Mouse (Mus musculus): Measurements from ENCODE around the gene Vstm5. TPM values are rescaled to one million over a fixed set of nuclear protein-coding genes. Genes with fewer than 3 reads are reported as not detected.

Vstm5 gene
- polyA plus RNA-seq, 1 experiment, result not detected

GRCm38 (mm10) chr9:15280491-15280879, 41.6 kb downstream of the Vstm5 start:
- TF ChIP-seq CEBPB (IDR thresholded peaks at IDR 0.05; ENCODE audit: low read depth) (no peak), MAX (IDR thresholded peaks at IDR 0.05) (no peak), FOSL1 (IDR thresholded peaks at IDR 0.05; ENCODE audit: insufficient read depth, low read length, poor library complexity, severe bottlenecking) (no peak), MYOG (IDR thresholded peaks at IDR 0.05; ENCODE audit: control insufficient read depth, extremely low read depth, insufficient read length) (no peak)

DNA sequence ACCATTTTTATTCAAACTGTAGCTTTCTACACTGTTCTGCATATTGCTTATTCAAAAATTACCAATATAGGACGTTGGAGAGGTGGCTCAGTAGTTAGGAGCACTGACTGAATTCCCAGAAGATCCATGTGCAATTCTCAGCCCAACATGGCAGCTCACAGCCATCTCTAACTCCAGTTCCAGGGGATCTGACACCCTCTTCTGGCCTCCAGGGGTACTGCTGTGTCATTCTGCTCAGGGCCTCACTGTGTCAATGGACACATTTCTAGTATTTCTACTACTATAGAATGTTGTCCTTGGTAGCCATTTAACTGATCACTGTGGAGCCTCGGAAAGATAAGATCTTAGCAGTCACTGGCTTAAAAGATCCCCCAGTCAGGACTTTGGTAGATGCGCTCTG, 46.6 kb downstream of the Vstm5 start:
- Histone ChIP-seq H3K36me3 (ENCODE audit: control insufficient read depth, insufficient read depth) (no peaks in the 10 kb centered on the region), H3K27me3 (ENCODE audit: control insufficient read depth, insufficient read depth, insufficient read length) (no peaks in the 10 kb centered on the region), H3ac (ENCODE audit: control insufficient read depth, insufficient read length, low read depth) (no peak overlapping the region), H3K4me3 (ENCODE audit: insufficient read depth, poor library complexity, severe bottlenecking) (no peak overlapping the region), H3K79me3 (ENCODE audit: low read depth) (no peaks in the 10 kb centered on the region), H3K79me2 (ENCODE audit: control insufficient read depth, insufficient read depth) (no peaks in the 10 kb centered on the region)
- TF ChIP-seq CTCF (IDR thresholded peaks at IDR 0.05; ENCODE audit: control insufficient read depth, insufficient read depth, insufficient read length) (no peak), CEBPB (IDR thresholded peaks at IDR 0.05; ENCODE audit: low read depth) (no peak), USF1 (IDR thresholded peaks at IDR 0.05; ENCODE audit: low read depth) (no peak), MAX (IDR thresholded peaks at IDR 0.05) (no peak), MYOG (IDR thresholded peaks at IDR 0.05; ENCODE audit: control insufficient read depth, extremely low read depth, insufficient read length) (no peak), MYOD1 (IDR thresholded peaks at IDR 0.05; ENCODE audit: control insufficient read depth, insufficient read length, low read depth) (no peak), FOSL1 (IDR thresholded peaks at IDR 0.05; ENCODE audit: insufficient read depth, low read length, poor library complexity, severe bottlenecking) (no peak)

More at GRCm38 (mm10) chr9:15280491-15280879, 41.6 kb downstream of the Vstm5 start:
- Histone ChIP-seq H3K27me3 (ENCODE audit: control insufficient read depth, insufficient read depth, insufficient read length) (no peaks in the 10 kb centered on the region), H3K79me3 (ENCODE audit: low read depth) (peaks cover 23% of the 10 kb centered on the region), H3K36me3 (ENCODE audit: control insufficient read depth, insufficient read depth) (peaks cover 10% of the 10 kb centered on the region), H3K79me2 (ENCODE audit: control insufficient read depth, insufficient read depth) (peaks cover 36% of the 10 kb centered on the region), H3K4me3 (ENCODE audit: insufficient read depth, poor library complexity, severe bottlenecking) (peak overlapping the region; percentile 64), H3ac (ENCODE audit: control insufficient read depth, insufficient read length, low read depth) (peak overlapping the region; percentile 57)

- no peaks in the 10 kb centered on the region for H3K79me2 ChIP-seq (ENCODE audit: control insufficient read depth, insufficient read depth)
- no peaks in the 10 kb centered on the region for H3K36me3 ChIP-seq (ENCODE audit: control insufficient read depth, insufficient read depth)
- no peaks in the 10 kb centered on the region for H3K79me3 ChIP-seq (ENCODE audit: low read depth)
- no peaks in the 10 kb centered on the region for H3K27me3 ChIP-seq (ENCODE audit: control insufficient read depth, insufficient read depth, insufficient read length)
- H3K4me3 ChIP-seq (ENCODE audit: insufficient read depth, poor library complexity, severe bottlenecking), result no peak overlapping the region
- no peak overlapping the region for H3ac ChIP-seq (ENCODE audit: control insufficient read depth, insufficient read length, low read depth)
- TF ChIP-seq FOSL1 (IDR thresholded peaks at IDR 0.05; ENCODE audit: insufficient read depth, low read length, poor library complexity, severe bottlenecking), result no peak
- TF ChIP-seq MYOD1 (IDR thresholded peaks at IDR 0.05; ENCODE audit: control insufficient read depth, insufficient read length, low read depth), result no peak
- no peak for TF ChIP-seq USF1 (IDR thresholded peaks at IDR 0.05; ENCODE audit: low read depth)
- TF ChIP-seq MYOG (IDR thresholded peaks at IDR 0.05; ENCODE audit: control insufficient read depth, extremely low read depth, insufficient read length), result no peak
- TF ChIP-seq MAX (IDR thresholded peaks at IDR 0.05), result no peak
- no peak for TF ChIP-seq CEBPB (IDR thresholded peaks at IDR 0.05; ENCODE audit: low read depth)
- TF ChIP-seq CTCF (IDR thresholded peaks at IDR 0.05; ENCODE audit: control insufficient read depth, insufficient read depth, insufficient read length), result no peak
These were observed 49.0 kb downstream of the Vstm5 start for GRCm38 (mm10) chr9:15287846-15288245.

DNA sequence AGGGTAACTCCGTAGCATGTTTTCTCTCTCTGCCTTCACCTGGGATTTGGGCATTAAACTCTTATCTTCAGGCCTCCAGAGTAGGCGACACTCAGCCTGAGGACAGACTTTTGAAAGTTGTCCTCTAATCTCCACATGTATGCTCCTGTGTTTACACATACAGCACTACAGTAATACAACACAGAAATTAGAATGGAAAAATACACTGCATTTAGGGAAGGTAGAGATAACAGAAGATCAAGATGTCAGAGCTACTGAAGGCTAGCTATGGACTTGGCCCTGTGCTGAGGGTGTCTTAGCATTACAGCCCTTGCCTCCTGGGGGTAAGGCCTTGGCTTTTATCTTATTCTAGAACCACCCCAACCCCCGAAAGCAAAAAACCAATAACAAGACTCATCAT, 49.6 kb downstream of the Vstm5 start:
- H3K27me3 ChIP-seq (ENCODE audit: control insufficient read depth, insufficient read depth, insufficient read length), result no peaks in the 10 kb centered on the region
- no peaks in the 10 kb centered on the region for H3K79me3 ChIP-seq (ENCODE audit: low read depth)
- H3K4me3 ChIP-seq (ENCODE audit: insufficient read depth, poor library complexity, severe bottlenecking), result no peak overlapping the region
- H3ac ChIP-seq (ENCODE audit: control insufficient read depth, insufficient read length, low read depth), result no peak overlapping the region
- TF ChIP-seq MYOG (IDR thresholded peaks at IDR 0.05; ENCODE audit: control insufficient read depth, extremely low read depth, insufficient read length), result no peak
- no peak for TF ChIP-seq FOSL1 (IDR thresholded peaks at IDR 0.05; ENCODE audit: insufficient read depth, low read length, poor library complexity, severe bottlenecking)
- no peak for TF ChIP-seq CTCF (IDR thresholded peaks at IDR 0.05; ENCODE audit: control insufficient read depth, insufficient read depth, insufficient read length)
- no peak for TF ChIP-seq MYOD1 (IDR thresholded peaks at IDR 0.05; ENCODE audit: control insufficient read depth, insufficient read length, low read depth)
- TF ChIP-seq MAX (IDR thresholded peaks at IDR 0.05), result no peak
- no peak for TF ChIP-seq CEBPB (IDR thresholded peaks at IDR 0.05; ENCODE audit: low read depth)
- no peak for TF ChIP-seq USF1 (IDR thresholded peaks at IDR 0.05; ENCODE audit: low read depth)
- H3K79me2 ChIP-seq (ENCODE audit: control insufficient read depth, insufficient read depth), result no peaks in the 10 kb centered on the region
- no peaks in the 10 kb centered on the region for H3K36me3 ChIP-seq (ENCODE audit: control insufficient read depth, insufficient read depth)

GRCm38 (mm10) chr9:15289251-15289650, 50.4 kb downstream of the Vstm5 start:
- Histone ChIP-seq H3K79me2 (ENCODE audit: control insufficient read depth, insufficient read depth) (no peaks in the 10 kb centered on the region), H3K79me3 (ENCODE audit: low read depth) (no peaks in the 10 kb centered on the region), H3K27me3 (ENCODE audit: control insufficient read depth, insufficient read depth, insufficient read length) (no peaks in the 10 kb centered on the region), H3K4me3 (ENCODE audit: insufficient read depth, poor library complexity, severe bottlenecking) (no peak overlapping the region), H3K36me3 (ENCODE audit: control insufficient read depth, insufficient read depth) (no peaks in the 10 kb centered on the region), H3ac (ENCODE audit: control insufficient read depth, insufficient read length, low read depth) (no peak overlapping the region)
- no peak for TF ChIP-seq FOSL1 (IDR thresholded peaks at IDR 0.05; ENCODE audit: insufficient read depth, low read length, poor library complexity, severe bottlenecking)
- TF ChIP-seq MAX (IDR thresholded peaks at IDR 0.05), result no peak
- no peak for TF ChIP-seq MYOG (IDR thresholded peaks at IDR 0.05; ENCODE audit: control insufficient read depth, extremely low read depth, insufficient read length)
- TF ChIP-seq MYOD1 (IDR thresholded peaks at IDR 0.05; ENCODE audit: control insufficient read depth, insufficient read length, low read depth), result no peak
- no peak for TF ChIP-seq CEBPB (IDR thresholded peaks at IDR 0.05; ENCODE audit: low read depth)
- no peak for TF ChIP-seq USF1 (IDR thresholded peaks at IDR 0.05; ENCODE audit: low read depth)
- no peak for TF ChIP-seq CTCF (IDR thresholded peaks at IDR 0.05; ENCODE audit: control insufficient read depth, insufficient read depth, insufficient read length)

- Histone ChIP-seq H3ac (ENCODE audit: control insufficient read depth, insufficient read length, low read depth) (no peak overlapping the region), H3K79me2 (ENCODE audit: control insufficient read depth, insufficient read depth) (no peaks in the 10 kb centered on the region), H3K36me3 (ENCODE audit: control insufficient read depth, insufficient read depth) (no peaks in the 10 kb centered on the region), H3K79me3 (ENCODE audit: low read depth) (no peaks in the 10 kb centered on the region), H3K4me3 (ENCODE audit: insufficient read depth, poor library complexity, severe bottlenecking) (no peak overlapping the region), H3K27me3 (ENCODE audit: control insufficient read depth, insufficient read depth, insufficient read length) (no peaks in the 10 kb centered on the region)
- TF ChIP-seq MYOG (IDR thresholded peaks at IDR 0.05; ENCODE audit: control insufficient read depth, extremely low read depth, insufficient read length) (no peak), MAX (IDR thresholded peaks at IDR 0.05) (no peak), CEBPB (IDR thresholded peaks at IDR 0.05; ENCODE audit: low read depth) (no peak), MYOD1 (IDR thresholded peaks at IDR 0.05; ENCODE audit: control insufficient read depth, insufficient read length, low read depth) (no peak), CTCF (IDR thresholded peaks at IDR 0.05; ENCODE audit: control insufficient read depth, insufficient read depth, insufficient read length) (no peak), USF1 (IDR thresholded peaks at IDR 0.05; ENCODE audit: low read depth) (no peak), FOSL1 (IDR thresholded peaks at IDR 0.05; ENCODE audit: insufficient read depth, low read length, poor library complexity, severe bottlenecking) (no peak)
These were observed 58.3 kb downstream of the Vstm5 start for GRCm38 (mm10) chr9:15297112-15297511.

Data from C2C12 (cell line).